Mouse (Mus musculus): ENCODE measurements around the gene Rec114.

GRCm38 (mm10) chr9:58669819-58670218 lies 73.9 kb downstream of the Rec114 start:
- TF ChIP-seq EP300 (IDR thresholded peaks at IDR 0.05; ENCODE audit: insufficient read depth, low read depth, low read length) = no peak
- no peak for TF ChIP-seq CTCF (IDR thresholded peaks at IDR 0.05)

Measured in heart, adult 2 months (tissue).